Mouse (Mus musculus) MEL (cell line): ENCODE results near the gene Rab30. TPM values are rescaled to one million over a fixed set of nuclear protein-coding genes. Genes with fewer than 3 reads are reported as not detected.

ENCODE experiments used
- DNase-seq: peaks from one replicate; pipeline ENCODE4 v3.0.0; 2011; ENCODE audit warnings: low read depth, low spot score
- H3K27ac ChIP-seq: 2 replicates; pipeline ENCODE4 v1.5.1; 2012; ENCODE audit warnings: low read depth, mild to moderate bottlenecking, control low read depth, low read length, moderate library complexity; ENCODE audit not compliant: control insufficient read depth
- H3K27me3 ChIP-seq, 2 experiments: fragments of 150-350 bp in 1 of 2; sonication (generic) in 1 of 2; 2 replicates each; pipeline ENCODE4 v1.6.1; 2012; ENCODE audit warnings: low read length in 2 of 2, mild to moderate bottlenecking in 2 of 2, improper control_type of control experiment in 1 of 2, moderate library complexity in 1 of 2; ENCODE audit not compliant: insufficient read depth in 2 of 2, control insufficient read depth in 1 of 2
- H3K36me3 ChIP-seq, 2 experiments: 2 replicates each; pipeline ENCODE4 v1.6.1; 2012 to 2014; ENCODE audit warnings: low read length in 2 of 2, improper control_type of control experiment in 1 of 2, inconsistent platforms in 1 of 2, mild to moderate bottlenecking in 1 of 2; ENCODE audit not compliant: insufficient read depth in 2 of 2, control insufficient read depth in 1 of 2
- H3K4me1 ChIP-seq, 2 experiments: fragments of 150-350 bp in 1 of 2; sonication (generic) in 1 of 2; 2 replicates each; pipeline ENCODE4 v1.6.1; 2012; ENCODE audit warnings: low read length in 2 of 2, improper control_type of control experiment in 1 of 2, mild to moderate bottlenecking in 1 of 2; ENCODE audit not compliant: insufficient read depth in 2 of 2, control insufficient read depth in 1 of 2
- H3K4me3 ChIP-seq, 2 experiments: fragments of 150-350 bp in 1 of 2; sonication (generic) in 1 of 2; 2 replicates each; pipeline ENCODE4 v1.5.1; 2012; ENCODE audit warnings: low read depth in 2 of 2, low read length in 2 of 2, mild to moderate bottlenecking in 2 of 2, moderate library complexity in 2 of 2, control low read depth in 1 of 2, improper control_type of control experiment in 1 of 2; ENCODE audit not compliant: control insufficient read depth in 1 of 2, insufficient read depth in 1 of 2
- H3K79me2 ChIP-seq: 2 replicates; pipeline ENCODE4 v1.6.1; 2012; ENCODE audit warnings: mild to moderate bottlenecking, low read length, moderate library complexity; ENCODE audit not compliant: control insufficient read depth, poor library complexity, insufficient read depth
- H3K9ac ChIP-seq: 2 replicates; pipeline ENCODE4 v1.6.1; 2012; ENCODE audit warnings: low read depth, mild to moderate bottlenecking, control low read depth, low read length, moderate library complexity; ENCODE audit not compliant: control insufficient read depth, poor library complexity, severe bottlenecking
- H3K9me3 ChIP-seq: fragments of 150-350 bp; sonication (generic); replicated peaks from 2 replicates; pipeline ENCODE4 v1.6.1; 2012; ENCODE audit warnings: mild to moderate bottlenecking, low read length, improper control_type of control experiment, moderate library complexity; ENCODE audit not compliant: insufficient read depth
- CHD1 ChIP-seq: IDR thresholded peaks from 2 replicates; pipeline ENCODE4 v1.6.1; 2012; ENCODE audit warnings: low read depth, mild to moderate bottlenecking, inconsistent platforms, low read length, improper control_type of control experiment
- CHD2 ChIP-seq: IDR thresholded peaks from 2 replicates; pipeline ENCODE4 v1.6.1; 2011; ENCODE audit warnings: low read length, improper control_type of control experiment
- CTCF ChIP-seq, 3 experiments: IDR thresholded peaks in 2 of 3; conservative IDR thresholded peaks in 1 of 3; 2 replicates each; pipeline ENCODE4 v1.5.1; 2011 to 2012; ENCODE audit warnings: low read length in 3 of 3, low read depth in 2 of 3, mild to moderate bottlenecking in 2 of 3, improper control_type of control experiment in 1 of 3, inconsistent platforms in 1 of 3, mixed read lengths in 1 of 3, moderate library complexity in 1 of 3; ENCODE audit not compliant: control insufficient read depth in 1 of 3, insufficient read depth in 1 of 3, poor library complexity in 1 of 3, severe bottlenecking in 1 of 3
- E2F4 ChIP-seq: IDR thresholded peaks from 2 replicates; pipeline ENCODE4 v1.6.1; 2011; ENCODE audit warnings: low read depth, low read length, improper control_type of control experiment, borderline replicate concordance
- ETS1 ChIP-seq: IDR thresholded peaks from 2 replicates; pipeline ENCODE4 v1.6.1; 2012; ENCODE audit warnings: low read depth, mild to moderate bottlenecking, inconsistent platforms, low read length, improper control_type of control experiment, moderate library complexity
- GATA1 ChIP-seq: IDR thresholded peaks from 2 replicates; pipeline ENCODE4 v1.6.1; 2011; ENCODE audit warnings: low read depth, low read length, improper control_type of control experiment
- KAT2A ChIP-seq: conservative IDR thresholded peaks from 2 replicates; pipeline ENCODE4 v1.6.1; 2012; ENCODE audit warnings: low read depth, low read length, improper control_type of control experiment, inconsistent platforms
- MXI1 ChIP-seq: IDR thresholded peaks from 2 replicates; pipeline ENCODE4 v1.6.1; 2011; ENCODE audit warnings: mild to moderate bottlenecking, low read depth, low read length, improper control_type of control experiment
- NELFE ChIP-seq: IDR thresholded peaks from 2 replicates; pipeline ENCODE4 v1.6.1; 2011; ENCODE audit warnings: low read depth, low read length, improper control_type of control experiment
- POLR2AphosphoS5 ChIP-seq: IDR thresholded peaks from 2 replicates; pipeline ENCODE4 v1.6.1; 2012; ENCODE audit warnings: low read depth, borderline replicate concordance, mild to moderate bottlenecking, inconsistent platforms, low read length, moderate library complexity, mixed read lengths
- RCOR1 ChIP-seq: IDR thresholded peaks from 2 replicates; pipeline ENCODE4 v1.6.1; 2012; ENCODE audit warnings: low read depth, mild to moderate bottlenecking, inconsistent platforms, low read length, improper control_type of control experiment
- SIN3A ChIP-seq: IDR thresholded peaks from 2 replicates; pipeline ENCODE4 v1.6.1; 2012; ENCODE audit warnings: low read length, improper control_type of control experiment, inconsistent platforms
- TAL1 ChIP-seq: IDR thresholded peaks from 2 replicates; pipeline ENCODE4 v1.6.1; 2012; ENCODE audit warnings: mild to moderate bottlenecking, inconsistent platforms, low read length, moderate library complexity, mixed read lengths
- TBP ChIP-seq: IDR thresholded peaks from 2 replicates; pipeline ENCODE4 v1.8.0; 2011; ENCODE audit warnings: low read depth, low read length, improper control_type of control experiment
- TCF12 ChIP-seq: IDR thresholded peaks from 2 replicates; pipeline ENCODE4 v1.6.1; 2014; ENCODE audit warnings: low read depth, mild to moderate bottlenecking, inconsistent platforms, low read length, improper control_type of control experiment, moderate library complexity
- polyA plus RNA-seq, 2 experiments: library from polyadenylated mRNA; stranded (reverse) in 1 of 2; unstranded in 1 of 2; fragments of >175 nt in 1 of 2; fragments of >200 nt in 1 of 2; gene quantifications; 2 replicates each; pipeline versions ENCODE4 v1.2.1 to v1.2.4; 2012; ENCODE audit warnings: low replicate concordance in 2 of 2, low read depth in 1 of 2; ENCODE audit not compliant: insufficient read length in 2 of 2, insufficient read depth in 1 of 2, missing spikeins in 1 of 2
- total RNA-seq: library from RNA; depleted of rRNA; stranded (reverse); fragments of 300-350 nt; gene quantifications from 2 replicates; pipeline ENCODE4 v1.2.3, GENCODE M21; 2012

The Rab30 gene
- total and polyA plus RNA-seq, 3 experiments, result 1.3 TPM; not detected in 1

GRCm38 (mm10) chr7:92741861-92742249 is 452 bp downstream of the Rab30 start:
- Histone ChIP-seq H3K27me3 (no peaks in the 10 kb centered on the region), H3K9ac (peak overlapping the region; percentile 60), H3K79me2 (peaks cover 16% of the 10 kb centered on the region), H3K4me1 (peaks cover 2 to 14% of the 10 kb centered on the region in 2 experiments; a peak in 3 of 4 replicates), H3K27ac (no peak overlapping the region), H3K36me3 (peaks cover 4 to 27% of the 10 kb centered on the region in 2 experiments), H3K4me3 (peak overlapping the region; percentile 70 to 80), H3K9me3 (no peaks in the 10 kb centered on the region)
- TF ChIP-seq GATA1, result no peak
- TF ChIP-seq RCOR1, result 0 out of 2 replicates have a peak, but pooled peaks have one; percentile 27
- no peak for TF ChIP-seq E2F4
- no peak for TF ChIP-seq POLR2AphosphoS5
- TF ChIP-seq TBP, result no peak
- no peak for TF ChIP-seq ETS1
- no peak for DNase-seq

- H3K36me3 ChIP-seq, result peaks cover 2 to 26% of the 10 kb centered on the region in 2 experiments
- TF ChIP-seq NELFE (no peak), CTCF (IDR thresholded peaks at IDR 0.05 in 2 of 3, conservative IDR thresholded peaks at IDR 0.05 in 1 of 3; ENCODE audit: control insufficient read depth in 1 of 3, insufficient read depth in 1 of 3, low read depth in 2 of 3, low read length in 3 of 3, poor library complexity in 1 of 3, severe bottlenecking in 1 of 3) (no peak), SIN3A (peak; percentile 31; the same call in 1 of the 2 replicates), CHD2 (no peak), MXI1 (peak; percentile 42; the same call in 1 of the 2 replicates)
- TF ChIP-seq, all 39 proteins: peak for 2
- H3K4me3 ChIP-seq, result peak overlapping the region; percentile 70 to 80
- H3K9me3 ChIP-seq, result no peaks in the 10 kb centered on the region
- peaks cover 16% of the 10 kb centered on the region for H3K79me2 ChIP-seq
- H3K4me1 ChIP-seq, result peaks cover 2 to 14% of the 10 kb centered on the region in 2 experiments; a peak in 3 of 4 replicates
- H3K27me3 ChIP-seq, result no peaks in the 10 kb centered on the region
- peak overlapping the region; percentile 60 for H3K9ac ChIP-seq
- no peak overlapping the region for H3K27ac ChIP-seq
- DNase-seq, result peak; percentile 47
These were observed 938 bp downstream of the Rab30 start for GRCm38 (mm10) chr7:92742341-92742741.

- Histone ChIP-seq H3K4me1 (peaks cover 2 to 14% of the 10 kb centered on the region in 2 experiments; a peak in 3 of 4 replicates), H3K9me3 (no peaks in the 10 kb centered on the region), H3K79me2 (peaks cover 16% of the 10 kb centered on the region)
- no peak for TF ChIP-seq CHD1
- TF ChIP-seq KAT2A, result no peak
- peak; percentile 69 for TF ChIP-seq TCF12
- peak; percentile 37; the same call in 1 of the 2 replicates for TF ChIP-seq ETS1
- TF ChIP-seq GATA1, result peak; percentile 34; the same call in 1 of the 2 replicates
- peak; percentile 76 for TF ChIP-seq TAL1
- TF ChIP-seq TBP, result 0 out of 2 replicates have a peak, but pooled peaks have one; percentile 4
- TF ChIP-seq CHD2, result no peak
- TF ChIP-seq, all 39 proteins: peak for 5
- Histone ChIP-seq H3K27me3 (no peaks in the 10 kb centered on the region), H3K27ac (no peak overlapping the region), H3K4me3 (peak overlapping the region; percentile 70 to 80), H3K36me3 (peaks cover 2 to 22% of the 10 kb centered on the region in 2 experiments), H3K9ac (peak overlapping the region; percentile 60)
- peak; percentile 41 for DNase-seq
These were observed 1.4 kb downstream of the Rab30 start for GRCm38 (mm10) chr7:92742774-92743173.
